27 mouse cellular contexts compared by ENCODE assay signal in genomic region chr4:8201631-8202030, GRCm38 (mm10). TPM values are rescaled to one million over a fixed set of nuclear protein-coding genes. Genes with fewer than 3 reads are reported as not detected.
DNase-seq lines count a peak whose midpoint lies in the region; ATAC-seq lines count a peak whose summit lies in the region.
"Had no signal": no experiment of that assay in that cellular context is flagged by ENCODE, and none has a peak within 500 bp of the region (broad histone marks: within the 10 kb centered on the region; RNA-seq: fewer than 3 reads in every experiment).

No protein-coding gene starts in this region.

- H3K4me2 ChIP-seq in heart, embryonic 11.5 days, result no peak overlapping the region
- H3K4me2 ChIP-seq: embryonic facial prominence, embryonic 13.5 days; embryonic facial prominence, embryonic 15.5 days; forebrain, embryonic 12.5 days had no signal

- peak; percentile 51 for DNase-seq in adrenal gland, adult 2 months
- DNase-seq in adrenal gland, adult 18-20 months (ENCODE audit: low spot score in 2 of 2), result no peak
- peak; percentile 4 to 39 for DNase-seq in adrenal gland, postnatal 36 days
- no peak for DNase-seq in adrenal gland, adult (ENCODE audit: inconsistent age in 2 of 2, low spot score in 1 of 2)
- DNase-seq in heart, adult 11 months, result peak; percentile 80
- DNase-seq: adrenal gland, postnatal 10 days; B cell, adult 2 months; cerebellum, adult 11 months; cerebellum, adult 18-20 months; cerebellum, adult 8-10 months; cerebellum, adult 9-11 months; cerebellum, postnatal 14 days; cerebellum, postnatal 36 days; embryo, embryonic 11 days had no signal

- no peak for ATAC-seq in heart, embryonic 11.5 days (replicated peaks; ENCODE audit: insufficient number of reproducible peaks, low FRiP score, low TSS enrichment)
- ATAC-seq in megakaryocyte, adult 5-6 weeks (ENCODE audit: poor library complexity, severe bottlenecking), result no peak
- ATAC-seq: CD4-positive, CD25-positive, alpha-beta regulatory T cell, adult 4 months; forebrain, embryonic 14.5 days; forebrain, embryonic 16.5 days had no signal

- peaks cover 22% of the 10 kb centered on the region for H3K4me1 ChIP-seq in heart, embryonic 11.5 days (ENCODE audit: control insufficient read depth, insufficient read depth, low read length)
- H3K4me1 ChIP-seq in megakaryocyte, embryonic 14.5 days, result peaks cover 50% of the 10 kb centered on the region
- H3K4me1 ChIP-seq: embryonic facial prominence, embryonic 13.5 days; embryonic facial prominence, embryonic 15.5 days; forebrain, embryonic 10.5 days; forebrain, embryonic 12.5 days had no signal

- no peak overlapping the region for H3K9ac ChIP-seq in heart, embryonic 11.5 days (ENCODE audit: low read depth, low read length)
- H3K9ac ChIP-seq: embryonic facial prominence, embryonic 13.5 days; embryonic facial prominence, embryonic 15.5 days; forebrain, embryonic 12.5 days had no signal

- WGBS in heart, embryonic 11.5 days (ENCODE audit: insufficient replicate concordance), result 69% methylated on average over 2 of the region's 2 CpGs

- no peaks in the 10 kb centered on the region for H3K9me3 ChIP-seq in heart, embryonic 11.5 days (replicated peaks; ENCODE audit: control insufficient read depth, low read length)
- 0 out of 2 replicates have a peak, but pooled peaks cover 3% of the 10 kb centered on the region for H3K9me3 ChIP-seq in megakaryocyte, embryonic 14.5 days
- H3K9me3 ChIP-seq: embryonic facial prominence, embryonic 13.5 days; forebrain, embryonic 10.5 days; forebrain, embryonic 12.5 days; G1E had no signal

- H3K27me3 ChIP-seq in heart, embryonic 11.5 days (ENCODE audit: control insufficient read depth, insufficient read depth, low read length), result no peaks in the 10 kb centered on the region
- H3K27me3 ChIP-seq in megakaryocyte, embryonic 14.5 days (replicated peaks), result peaks cover 30% of the 10 kb centered on the region
- H3K27me3 ChIP-seq: CH12.LX; embryonic facial prominence, embryonic 13.5 days; embryonic facial prominence, embryonic 15.5 days; forebrain, embryonic 12.5 days had no signal

- H3K4me3 ChIP-seq in heart, embryonic 11.5 days (ENCODE audit: low read depth, low read length), result no peak overlapping the region
- H3K4me3 ChIP-seq in megakaryocyte, embryonic 14.5 days (replicated peaks), result peak overlapping the region; percentile 29
- H3K4me3 ChIP-seq: embryonic facial prominence, embryonic 13.5 days; embryonic facial prominence, embryonic 15.5 days; erythroblast, embryonic 14.5 days; forebrain, embryonic 10.5 days; forebrain, embryonic 12.5 days had no signal

- H3K27ac ChIP-seq in heart, embryonic 11.5 days (ENCODE audit: low read depth, low read length), result no peak overlapping the region
- H3K27ac ChIP-seq: embryonic facial prominence, embryonic 13.5 days; embryonic facial prominence, embryonic 15.5 days; forebrain, embryonic 10.5 days; forebrain, embryonic 12.5 days had no signal

- no peaks in the 10 kb centered on the region for H3K36me3 ChIP-seq in heart, embryonic 11.5 days (ENCODE audit: control insufficient read depth, insufficient read depth, low read length)
- no peaks in the 10 kb centered on the region for H3K36me3 ChIP-seq in megakaryocyte, embryonic 14.5 days (replicated peaks; ENCODE audit: low read length)
- H3K36me3 ChIP-seq: embryonic facial prominence, embryonic 13.5 days; embryonic facial prominence, embryonic 15.5 days; forebrain, embryonic 10.5 days; forebrain, embryonic 12.5 days; G1E had no signal

RNA-seq across cellular contexts. Expression of gene Car8, which starts 37.2 kb away (rescaled TPM):
- 10 to 100 TPM in 1 of 2 experiments, 1 to 10 TPM in 1; 4.7 to 30.0 TPM for total RNA-seq in adrenal gland, adult 2 months (2021)
- polyA plus RNA-seq in adrenal gland, adult 2 months (2012; rRNA removed), result 1.9 and 2.5 TPM in 2 replicates
- total RNA-seq in adrenal gland, adult 18-20 months (2021), result 10 to 100 TPM in 1 of 2 experiments, 1 to 10 TPM in 1; 3.0 to 30.6 TPM
- 10 to 100 TPM in 1 of 2 experiments, 1 to 10 TPM in 1; 2.0 to 44.5 TPM for total RNA-seq in adrenal gland, postnatal 36 days (2021)
- polyA plus RNA-seq in heart, embryonic 11.5 days (2014; fragmentation: Nextera tagmentation; extraction: Ambion mirVana), result 5.7 and 6.7 TPM in 2 replicates
- not detected in 2 replicates for polyA plus RNA-seq in megakaryocyte, embryonic 14.5 days (2012; ENCODE audit: insufficient read depth, low replicate concordance)
- total RNA-seq in megakaryocyte, adult 5-6 weeks (2015), result 0.27 TPM in 1 of 2 replicates, not detected in the other
- not detected in 2 replicates for total RNA-seq in megakaryocyte, adult 5-6 weeks (2017)
- total RNA-seq: CH12.LX, G1E had no signal
- polyA plus RNA-seq: CD4-positive, CD25-positive, alpha-beta regulatory T cell, adult 4 months; erythroblast, embryonic 14.5 days; G1E had no signal

Comparison
In these comparisons a context has a peak if more than half of its experiments do, and no peak if none do; other contexts are left out.
1. DNase-seq: peak in adrenal gland, adult 2 months (single experiment), adrenal gland, postnatal 36 days (2 of 2) and heart, adult 11 months (single experiment); none in adrenal gland, adult 18-20 months (0 of 2) and adrenal gland, adult (0 of 2).